Mouse (Mus musculus) embryonic fibroblast, embryonic 13.5 days (primary cell): ENCODE data around the gene Cadm1.

ENCODE experiments used
- CTCF ChIP-seq: IDR thresholded peaks from 2 replicates; pipeline ENCODE4 v1.5.1; 2011; ENCODE audit warnings: mild to moderate bottlenecking, control low read depth, low read length, moderate library complexity, borderline replicate concordance; ENCODE audit not compliant: insufficient read depth
- POLR2A ChIP-seq: IDR thresholded peaks from 2 replicates; pipeline ENCODE4 v1.6.1; 2011; ENCODE audit warnings: low read depth, mild to moderate bottlenecking, control low read depth, low read length, moderate library complexity

GRCm38 (mm10) chr9:47858134-47858533 is 328.2 kb downstream of the Cadm1 start:
- TF ChIP-seq CTCF = no peak
- TF ChIP-seq POLR2A = no peak
